Mouse (Mus musculus): ENCODE measurements at regions not wholly inside any gene's neighbourhood (a gene's known extent, or its start where the extent isn't known, plus 50 kb on each side); places are given as distances from the start of the nearest gene placed in this dataset.

DNA sequence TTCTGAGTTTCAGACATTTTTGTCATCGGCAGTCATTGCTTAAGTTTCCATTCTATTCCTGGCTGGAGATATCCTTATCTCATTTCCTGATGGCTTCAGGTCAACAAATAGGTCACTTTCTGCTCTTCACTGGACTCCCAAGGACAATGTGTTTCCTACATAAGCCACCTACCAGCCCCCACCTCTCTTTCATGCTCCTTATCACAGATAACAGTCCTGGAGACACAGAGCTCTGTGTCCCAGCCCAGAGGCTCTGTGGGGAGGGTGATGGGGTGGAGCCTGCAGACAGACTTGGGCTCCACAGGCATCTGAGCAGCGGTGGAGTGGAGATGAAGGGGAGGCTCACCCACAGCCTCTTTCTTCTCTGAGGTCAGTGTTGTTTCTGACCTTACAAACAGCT is 148.8 kb upstream of the Gadl1 start:
- WGBS = 27% methylated on average over 2 of the region's 2 CpGs
- Histone ChIP-seq H3K4me1 (ENCODE audit: control insufficient read depth, insufficient read depth, low read length) (no peaks in the 10 kb centered on the region), H3K27me3 (replicated peaks; ENCODE audit: control insufficient read depth, insufficient read depth, low read length) (no peaks in the 10 kb centered on the region; the same call in 1 of the 2 replicates), H3K4me3 (ENCODE audit: insufficient read depth, low read depth, low read length) (no peak overlapping the region), H3K27ac (ENCODE audit: insufficient read depth, low read depth, low read length) (no peak overlapping the region), H3K36me3 (ENCODE audit: control insufficient read depth, insufficient read depth, low read length) (no peaks in the 10 kb centered on the region)
- TF ChIP-seq POLR2A (IDR thresholded peaks at IDR 0.05; ENCODE audit: low read depth, low read length) = no peak
- no peak for TF ChIP-seq CTCF (conservative IDR thresholded peaks at IDR 0.05; ENCODE audit: insufficient read depth, insufficient read length, low read depth, low read length)
- DNase-seq = peak; percentile 44

DNA sequence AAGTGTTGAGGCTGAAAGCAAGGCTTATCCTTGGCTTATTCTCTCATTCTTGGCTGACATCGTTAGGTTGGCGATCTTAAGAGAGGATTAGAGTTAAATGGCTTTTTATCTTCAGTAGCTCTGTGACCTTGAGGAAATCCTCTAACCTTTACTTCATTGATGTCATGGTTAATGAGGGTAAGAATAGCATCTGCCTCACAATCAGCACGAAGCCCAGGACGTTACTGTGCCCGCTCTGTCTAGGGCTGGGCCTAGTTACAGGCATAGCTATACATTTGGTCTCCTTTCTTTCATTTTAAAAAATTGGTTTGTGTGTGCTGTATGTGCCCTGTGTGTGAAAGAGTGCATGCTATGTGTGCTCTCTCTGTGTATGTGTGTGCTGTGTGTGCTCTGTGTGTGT is 145.1 kb upstream of the Gadl1 start:
- no peaks in the 10 kb centered on the region for H3K36me3 ChIP-seq (ENCODE audit: control insufficient read depth, insufficient read depth, low read length)
- no peak overlapping the region for H3K4me3 ChIP-seq (ENCODE audit: insufficient read depth, low read depth, low read length)
- DNase-seq = no peak

DNA sequence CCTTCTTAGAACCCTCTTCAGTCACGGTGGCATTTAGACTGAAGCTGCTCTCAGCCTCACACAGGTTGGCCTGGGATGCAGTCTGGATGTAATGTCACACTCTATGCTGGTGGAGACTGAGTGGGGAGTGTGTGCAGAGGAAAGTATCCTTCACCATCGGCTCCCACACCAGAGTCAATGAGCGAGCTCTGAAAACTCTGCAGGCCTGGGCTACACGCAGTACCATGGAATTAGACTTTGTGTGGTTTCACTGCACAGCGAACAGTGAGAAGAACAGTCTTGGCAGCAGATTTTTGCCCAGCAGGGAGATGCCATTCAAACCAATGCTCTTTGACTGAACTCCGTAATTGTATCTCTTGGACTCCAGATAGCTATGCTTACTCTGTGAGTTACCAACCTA is 142.8 kb upstream of the Gadl1 start:
- no peak for TF ChIP-seq POLR2A (IDR thresholded peaks at IDR 0.05; ENCODE audit: low read depth, low read length)
- TF ChIP-seq CTCF (conservative IDR thresholded peaks at IDR 0.05; ENCODE audit: insufficient read depth, insufficient read length, low read depth, low read length) = no peak
- Histone ChIP-seq H3K27me3 (replicated peaks; ENCODE audit: control insufficient read depth, insufficient read depth, low read length) (no peaks in the 10 kb centered on the region), H3K27ac (ENCODE audit: insufficient read depth, low read depth, low read length) (no peak overlapping the region), H3K36me3 (ENCODE audit: control insufficient read depth, insufficient read depth, low read length) (no peaks in the 10 kb centered on the region), H3K4me1 (ENCODE audit: control insufficient read depth, insufficient read depth, low read length) (no peaks in the 10 kb centered on the region), H3K4me3 (ENCODE audit: insufficient read depth, low read depth, low read length) (no peak overlapping the region)
- 89% methylated on average over 6 of the region's 6 CpGs for WGBS
- DNase-seq = no peak

More for the DNA sequence above, 145.1 kb upstream of the Gadl1 start:
- 62% methylated on average over 5 of the region's 5 CpGs for WGBS
- no peak overlapping the region for H3K27ac ChIP-seq (ENCODE audit: insufficient read depth, low read depth, low read length)
- H3K4me1 ChIP-seq (ENCODE audit: control insufficient read depth, insufficient read depth, low read length) = no peaks in the 10 kb centered on the region
- TF ChIP-seq POLR2A (IDR thresholded peaks at IDR 0.05; ENCODE audit: low read depth, low read length) (no peak), CTCF (conservative IDR thresholded peaks at IDR 0.05; ENCODE audit: insufficient read depth, insufficient read length, low read depth, low read length) (no peak)
- H3K27me3 ChIP-seq (replicated peaks; ENCODE audit: control insufficient read depth, insufficient read depth, low read length) = no peaks in the 10 kb centered on the region; the same call in 1 of the 2 replicates

DNA sequence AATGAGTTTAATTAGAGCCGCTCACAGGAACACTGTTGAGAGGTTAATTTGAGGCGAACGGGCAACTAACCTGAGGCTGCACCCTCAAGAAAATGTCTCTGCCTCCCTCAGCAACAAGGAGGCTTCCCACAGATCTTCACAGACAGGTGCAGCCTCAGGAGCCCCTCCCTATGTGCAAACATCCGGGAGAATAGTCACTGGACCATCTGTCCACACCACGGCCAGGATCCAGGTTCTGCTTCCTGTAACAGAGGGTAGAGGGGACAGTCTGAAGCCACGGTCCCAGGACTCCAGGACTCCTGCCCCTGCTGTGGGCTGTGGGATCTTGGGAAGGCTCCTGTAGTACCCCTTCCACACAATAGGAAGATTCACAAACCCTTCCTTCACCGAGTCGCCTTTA is 134.1 kb upstream of the Gadl1 start:
- H3K4me3 ChIP-seq (ENCODE audit: insufficient read depth, low read depth, low read length) = no peak overlapping the region
- H3K27ac ChIP-seq (ENCODE audit: insufficient read depth, low read depth, low read length) = no peak overlapping the region
- WGBS = 70% methylated on average over 8 of the region's 8 CpGs
- no peak for DNase-seq
- H3K27me3 ChIP-seq (replicated peaks; ENCODE audit: control insufficient read depth, insufficient read depth, low read length) = no peaks in the 10 kb centered on the region
- H3K36me3 ChIP-seq (ENCODE audit: control insufficient read depth, insufficient read depth, low read length) = no peaks in the 10 kb centered on the region
- no peak for TF ChIP-seq POLR2A (IDR thresholded peaks at IDR 0.05; ENCODE audit: low read depth, low read length)
- TF ChIP-seq CTCF (conservative IDR thresholded peaks at IDR 0.05; ENCODE audit: insufficient read depth, insufficient read length, low read depth, low read length) = no peak
- H3K4me1 ChIP-seq (ENCODE audit: control insufficient read depth, insufficient read depth, low read length) = no peaks in the 10 kb centered on the region

DNA sequence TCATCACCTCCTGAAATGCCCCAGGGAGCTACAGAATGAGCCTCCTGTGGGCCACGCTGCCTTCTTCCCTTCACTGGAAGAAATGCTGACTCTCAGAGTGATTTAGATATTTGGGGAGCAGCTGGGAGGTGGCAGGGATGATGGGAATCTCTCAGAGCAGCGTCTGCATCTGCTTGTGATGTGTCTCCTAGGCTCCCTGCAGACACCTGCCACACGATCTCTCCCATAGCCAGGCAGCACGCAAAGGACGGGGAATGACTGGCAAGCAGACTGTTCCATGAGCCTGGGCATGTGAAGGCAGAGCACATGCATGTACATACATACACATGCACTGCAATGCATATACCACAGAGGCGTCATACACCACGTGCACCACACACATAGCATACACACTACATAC is 133.4 kb upstream of the Gadl1 start:
- H3K27me3 ChIP-seq (replicated peaks; ENCODE audit: control insufficient read depth, insufficient read depth, low read length) = no peaks in the 10 kb centered on the region
- H3K27ac ChIP-seq (ENCODE audit: insufficient read depth, low read depth, low read length) = no peak overlapping the region
- H3K36me3 ChIP-seq (ENCODE audit: control insufficient read depth, insufficient read depth, low read length) = no peaks in the 10 kb centered on the region
- DNase-seq = no peak
- H3K4me3 ChIP-seq (ENCODE audit: insufficient read depth, low read depth, low read length) = no peak overlapping the region
- H3K4me1 ChIP-seq (ENCODE audit: control insufficient read depth, insufficient read depth, low read length) = no peaks in the 10 kb centered on the region
- WGBS = 91% methylated on average over 7 of the region's 7 CpGs
- no peak for TF ChIP-seq POLR2A (IDR thresholded peaks at IDR 0.05; ENCODE audit: low read depth, low read length)
- no peak for TF ChIP-seq CTCF (conservative IDR thresholded peaks at IDR 0.05; ENCODE audit: insufficient read depth, insufficient read length, low read depth, low read length)

DNA sequence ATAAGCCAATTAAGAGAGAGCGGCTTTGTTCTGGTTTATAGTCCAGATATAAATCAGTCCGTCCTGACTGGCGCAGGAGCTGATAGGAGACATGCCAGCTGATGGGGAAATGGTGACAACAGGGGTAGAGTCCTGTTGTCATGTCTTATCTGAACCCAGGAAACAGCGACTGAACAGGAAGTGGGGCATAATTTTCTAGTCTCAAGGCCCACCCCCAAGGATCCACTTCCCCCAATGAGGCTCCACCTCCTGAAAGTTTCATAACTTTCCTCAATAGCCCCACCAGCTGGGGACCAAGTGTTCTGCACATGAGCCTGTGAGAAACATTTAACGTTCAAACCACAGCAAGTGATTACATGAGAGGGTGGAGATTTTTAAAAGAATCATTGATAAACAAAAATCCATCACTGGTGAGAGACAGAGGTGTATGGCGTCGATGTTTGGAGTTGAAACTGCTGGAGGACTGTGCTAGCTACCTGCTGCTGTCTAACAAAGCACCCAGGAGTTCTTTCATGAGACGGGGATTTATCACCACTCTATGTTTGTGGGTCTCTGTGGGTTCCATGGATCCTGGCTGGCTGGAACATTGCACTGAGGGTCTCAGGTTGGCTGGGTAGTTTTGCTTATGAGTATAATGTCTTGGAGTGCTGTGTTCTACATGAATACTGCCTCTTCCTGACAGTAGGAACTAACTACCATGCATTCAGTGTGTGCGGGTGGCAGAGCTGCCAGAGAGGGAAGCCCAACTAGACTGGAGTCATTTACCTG is 132.0 kb upstream of the Gadl1 start:
- 85% methylated on average over 9 of the region's 9 CpGs for WGBS
- TF ChIP-seq CTCF (conservative IDR thresholded peaks at IDR 0.05; ENCODE audit: insufficient read depth, insufficient read length, low read depth, low read length) (no peak), POLR2A (IDR thresholded peaks at IDR 0.05; ENCODE audit: low read depth, low read length) (no peak)
- Histone ChIP-seq H3K4me1 (ENCODE audit: control insufficient read depth, insufficient read depth, low read length) (no peaks in the 10 kb centered on the region), H3K27me3 (replicated peaks; ENCODE audit: control insufficient read depth, insufficient read depth, low read length) (no peaks in the 10 kb centered on the region), H3K36me3 (ENCODE audit: control insufficient read depth, insufficient read depth, low read length) (no peaks in the 10 kb centered on the region), H3K27ac (ENCODE audit: insufficient read depth, low read depth, low read length) (no peak overlapping the region), H3K4me3 (ENCODE audit: insufficient read depth, low read depth, low read length) (no peak overlapping the region)
- no peak for DNase-seq

DNA sequence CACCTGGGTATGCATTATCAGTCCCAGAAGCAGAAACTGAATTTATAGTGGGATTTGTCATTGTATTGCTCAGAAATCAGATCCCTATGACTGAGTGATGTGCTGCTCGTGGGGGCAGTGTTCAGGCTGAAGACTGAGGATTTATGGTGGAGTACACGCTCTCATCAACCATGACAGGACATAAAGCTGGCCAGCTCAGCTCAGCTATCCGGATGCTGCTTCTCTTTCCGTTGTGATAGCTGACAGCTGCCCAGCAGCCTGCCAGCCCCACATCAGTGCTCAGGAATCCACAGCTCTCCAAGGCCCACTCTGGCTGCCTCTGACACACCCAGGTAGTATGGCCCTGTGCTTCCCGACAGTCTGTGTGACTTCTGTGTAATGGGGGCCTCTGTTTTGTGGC is 130.4 kb upstream of the Gadl1 start:
- no peak for DNase-seq

More for the DNA sequence above, 130.4 kb upstream of the Gadl1 start:
- Histone ChIP-seq H3K4me3 (ENCODE audit: insufficient read depth, low read depth, low read length) (no peak overlapping the region), H3K27ac (ENCODE audit: insufficient read depth, low read depth, low read length) (no peak overlapping the region), H3K4me1 (ENCODE audit: control insufficient read depth, insufficient read depth, low read length) (no peaks in the 10 kb centered on the region), H3K36me3 (ENCODE audit: control insufficient read depth, insufficient read depth, low read length) (no peaks in the 10 kb centered on the region), H3K27me3 (replicated peaks; ENCODE audit: control insufficient read depth, insufficient read depth, low read length) (no peaks in the 10 kb centered on the region)
- no peak for TF ChIP-seq CTCF (conservative IDR thresholded peaks at IDR 0.05; ENCODE audit: insufficient read depth, insufficient read length, low read depth, low read length)
- no peak for TF ChIP-seq POLR2A (IDR thresholded peaks at IDR 0.05; ENCODE audit: low read depth, low read length)
- 39% methylated on average over 5 of the region's 5 CpGs for WGBS
